Comparison of ENCODE assay signal across 9 mouse cellular contexts in genomic region chr15:89058736-89059135, GRCm38 (mm10). TPM values are rescaled to one million over a fixed set of nuclear protein-coding genes. Genes with fewer than 3 reads are reported as not detected.
DNase-seq lines count a peak whose midpoint lies in the region; ATAC-seq and TF ChIP-seq lines count a peak whose summit lies in the region.
"Had no signal": no experiment of that assay in that cellular context is flagged by ENCODE, and none has a peak within 500 bp of the region (broad histone marks: within the 10 kb centered on the region; RNA-seq: fewer than 3 reads in every experiment).

No protein-coding gene starts in this region.

- intact Hi-C loops in left cerebral cortex, postnatal 25 days (cut with DNase I), result loop anchor here (10.0 kb wide), 1 partner anchor 114 kb away; no protein-coding TSS in a partner anchor

- WGBS in lung, embryonic 15.5 days, result 26% methylated on average over 6 of the region's 6 CpGs
- 31% methylated on average over 6 of the region's 6 CpGs for WGBS in hindbrain, embryonic 12.5 days
- WGBS in neural tube, embryonic 15.5 days, result 26% methylated on average over 6 of the region's 6 CpGs
- 61% methylated on average over 6 of the region's 6 CpGs for WGBS in thymus, adult 2 months

- H3K36me3 ChIP-seq in lung, embryonic 15.5 days, result no peaks in the 10 kb centered on the region
- no peaks in the 10 kb centered on the region for H3K36me3 ChIP-seq in hindbrain, embryonic 12.5 days
- no peaks in the 10 kb centered on the region for H3K36me3 ChIP-seq in neural tube, embryonic 15.5 days
- no peaks in the 10 kb centered on the region for H3K36me3 ChIP-seq in thymus, adult 2 months (ENCODE audit: control insufficient read depth, insufficient read depth, low read length)

- H3K4me1 ChIP-seq in lung, embryonic 15.5 days, result peaks cover 12% of the 10 kb centered on the region
- 0 out of 2 replicates have a peak, but pooled peaks cover 7% of the 10 kb centered on the region for H3K4me1 ChIP-seq in hindbrain, embryonic 12.5 days
- H3K4me1 ChIP-seq in neural tube, embryonic 15.5 days, result peaks cover 26% of the 10 kb centered on the region
- peaks cover 4% of the 10 kb centered on the region; the same call in 1 of the 2 replicates for H3K4me1 ChIP-seq in thymus, adult 2 months (replicated peaks; ENCODE audit: control insufficient read depth, insufficient read depth, low read length)

- no peak; the same call in 1 of the 2 replicates for ATAC-seq in lung, embryonic 15.5 days (ENCODE audit: borderline replicate concordance, extremely low read depth, low FRiP score, low TSS enrichment)
- no peak for ATAC-seq in hindbrain, embryonic 12.5 days (ENCODE audit: low FRiP score)
- no peak for ATAC-seq in neural tube, embryonic 15.5 days (ENCODE audit: low FRiP score)

- no peaks in the 10 kb centered on the region for H3K9me3 ChIP-seq in lung, embryonic 15.5 days
- H3K9me3 ChIP-seq in hindbrain, embryonic 12.5 days (replicated peaks), result no peaks in the 10 kb centered on the region
- H3K9me3 ChIP-seq in neural tube, embryonic 15.5 days (replicated peaks), result no peaks in the 10 kb centered on the region

- peak; percentile 2 for DNase-seq in gastrocnemius, postnatal 25 days
- DNase-seq in gastrocnemius, adult 18-20 months (ENCODE audit: low spot score), result no peak
- no peak for DNase-seq in lung, postnatal 25 days (ENCODE audit: low spot score)
- DNase-seq in left cerebral cortex, postnatal 25 days (ENCODE audit: low spot score in 2 of 2), result no peak
- no peak for DNase-seq in thymus, adult 2 months
- DNase-seq: adrenal gland, postnatal 14 days had no signal

- peak overlapping the region; percentile 55 for H3K4me3 ChIP-seq in lung, embryonic 15.5 days
- no peak overlapping the region; the same call in 1 of the 2 replicates for H3K4me3 ChIP-seq in hindbrain, embryonic 12.5 days
- peak overlapping the region; percentile 72 for H3K4me3 ChIP-seq in neural tube, embryonic 15.5 days (replicated peaks)
- H3K4me3 ChIP-seq in thymus, adult 2 months (ENCODE audit: control insufficient read depth, insufficient read depth, low read length), result no peak overlapping the region

- peaks cover 61% of the 10 kb centered on the region for H3K27me3 ChIP-seq in lung, embryonic 15.5 days
- H3K27me3 ChIP-seq in hindbrain, embryonic 12.5 days, result peaks cover 40% of the 10 kb centered on the region
- H3K27me3 ChIP-seq in neural tube, embryonic 15.5 days (replicated peaks), result 0 out of 2 replicates have a peak, but pooled peaks cover 17% of the 10 kb centered on the region
- H3K27me3 ChIP-seq in thymus, adult 2 months (ENCODE audit: control insufficient read depth, insufficient read depth, low read length), result peaks cover 8% of the 10 kb centered on the region; the same call in 1 of the 2 replicates

- no peak for TF ChIP-seq CTCF in thymus, adult 2 months (IDR thresholded peaks at IDR 0.05; ENCODE audit: borderline replicate concordance, control insufficient read depth, extremely low read depth, insufficient read depth, low read length, poor library complexity)

- no peak for TF ChIP-seq POLR2A in thymus, adult 2 months (IDR thresholded peaks at IDR 0.05; ENCODE audit: control insufficient read depth, extremely low read depth, insufficient read depth, low read length, poor library complexity)

- no peak overlapping the region for H3K27ac ChIP-seq in lung, embryonic 15.5 days
- H3K27ac ChIP-seq in hindbrain, embryonic 12.5 days, result no peak overlapping the region
- H3K27ac ChIP-seq in neural tube, embryonic 15.5 days (replicated peaks), result peak overlapping the region; percentile 81; the same call in 1 of the 2 replicates
- no peak overlapping the region for H3K27ac ChIP-seq in thymus, adult 2 months (ENCODE audit: control insufficient read depth, insufficient read depth, low read length)

- no peak overlapping the region for H3K9ac ChIP-seq in lung, embryonic 15.5 days
- no peak overlapping the region for H3K9ac ChIP-seq in hindbrain, embryonic 12.5 days
- peak overlapping the region; percentile 78; the same call in 1 of the 2 replicates for H3K9ac ChIP-seq in neural tube, embryonic 15.5 days (replicated peaks)

- H3K4me2 ChIP-seq in lung, embryonic 15.5 days, result peak overlapping the region; percentile 99; the same call in 1 of the 2 replicates
- peak overlapping the region; percentile 89 for H3K4me2 ChIP-seq in hindbrain, embryonic 12.5 days (replicated peaks)
- H3K4me2 ChIP-seq in neural tube, embryonic 15.5 days, result peak overlapping the region; percentile 82

RNA-seq across cellular contexts. Expression of gene Panx2, which starts 0.8 kb away (rescaled TPM):
- total RNA-seq in gastrocnemius, postnatal 25 days (2021), result not detected
- total RNA-seq in gastrocnemius, adult 18-20 months (2021), result not detected
- 0.10 and 0.24 TPM in 2 replicates for polyA plus RNA-seq in lung, embryonic 15.5 days (2015; fragmentation: Nextera tagmentation; extraction: Ambion mirVana)
- 2.0 and 2.1 TPM in 2 replicates for polyA plus RNA-seq in hindbrain, embryonic 12.5 days (2016; fragmentation: Nextera tagmentation; extraction: Ambion mirVana)
- polyA plus RNA-seq in neural tube, embryonic 15.5 days (2015; fragmentation: Nextera tagmentation; extraction: Ambion mirVana), result 8.7 and 10.1 TPM in 2 replicates
- 10 to 100 TPM; 95.4 to 95.5 TPM for total RNA-seq in left cerebral cortex, postnatal 25 days (2021)
- 0.04 and 0.15 TPM in 2 replicates for polyA plus RNA-seq in thymus, adult 2 months (2012; rRNA removed)

RNA-seq across cellular contexts. Expression of gene Trabd, which starts 16.2 kb away (rescaled TPM):
- total RNA-seq in gastrocnemius, postnatal 25 days (2021), result 10 to 100 TPM; 22.7 to 26.2 TPM
- 10 to 100 TPM; 31.6 to 36.1 TPM for total RNA-seq in gastrocnemius, adult 18-20 months (2021)
- 48.7 and 53.6 TPM in 2 replicates for polyA plus RNA-seq in lung, embryonic 15.5 days (2015; fragmentation: Nextera tagmentation; extraction: Ambion mirVana)
- polyA plus RNA-seq in hindbrain, embryonic 12.5 days (2016; fragmentation: Nextera tagmentation; extraction: Ambion mirVana), result 43.2 and 48.4 TPM in 2 replicates
- 38.2 and 44.9 TPM in 2 replicates for polyA plus RNA-seq in neural tube, embryonic 15.5 days (2015; fragmentation: Nextera tagmentation; extraction: Ambion mirVana)
- 10 to 100 TPM; 15.8 to 17.9 TPM for total RNA-seq in left cerebral cortex, postnatal 25 days (2021)
- 81.2 and 86.3 TPM in 2 replicates for polyA plus RNA-seq in thymus, adult 2 months (2012; rRNA removed)

RNA-seq across cellular contexts. Expression of gene Selenoo, which starts 30.1 kb away (rescaled TPM):
- 10 to 100 TPM; 12.2 to 12.7 TPM for total RNA-seq in gastrocnemius, postnatal 25 days (2021)
- total RNA-seq in gastrocnemius, adult 18-20 months (2021), result 10 to 100 TPM; 14.7 to 15.5 TPM
- polyA plus RNA-seq in lung, embryonic 15.5 days (2015; fragmentation: Nextera tagmentation; extraction: Ambion mirVana), result 16.5 and 17.6 TPM in 2 replicates
- polyA plus RNA-seq in hindbrain, embryonic 12.5 days (2016; fragmentation: Nextera tagmentation; extraction: Ambion mirVana), result 23.9 and 24.8 TPM in 2 replicates
- polyA plus RNA-seq in neural tube, embryonic 15.5 days (2015; fragmentation: Nextera tagmentation; extraction: Ambion mirVana), result 16.9 and 19.7 TPM in 2 replicates
- 10 to 100 TPM; 18.9 to 20.6 TPM for total RNA-seq in left cerebral cortex, postnatal 25 days (2021)
- 62.4 and 70.5 TPM in 2 replicates for polyA plus RNA-seq in thymus, adult 2 months (2012; rRNA removed)

Comparison
In these comparisons a context has a peak if more than half of its experiments do, and no peak if none do; other contexts are left out.
1. H3K4me3 ChIP-seq: peak in lung, embryonic 15.5 days (single experiment) and neural tube, embryonic 15.5 days (single experiment); none in hindbrain, embryonic 12.5 days (single experiment) and thymus, adult 2 months (single experiment).
2. Peak in every context shown above with its lines, with median percentiles within 50 percentile points of each other: H3K4me2 ChIP-seq.